Mouse (Mus musculus) CD4-positive naive resting alpha-beta T cell, adult 76 days (primary cell): ENCODE data around the gene Wdr60. TPM values are rescaled to one million over a fixed set of nuclear protein-coding genes. Genes with fewer than 3 reads are reported as not detected.

Experiments used
- total RNA-seq: library from RNA; stranded (reverse); gene quantifications from one replicate; pipeline ENCODE4 v1.2.4, GENCODE M21; 2023

Wdr60 gene
- 0.67 TPM for total RNA-seq

GRCm38 (mm10) chr12:116262555-116263341 is at the start of gene Wdr60:
Wdr60 (minus strand) TSS chr12:116263022.

GRCm38 (mm10) chr12:116280653-116281364 is 18.0 kb upstream of the Wdr60 start, which contains the start of gene Esyt2:
Esyt2 (plus strand) TSS chr12:116281196.

GRCm38 (mm10) chr12:116275086-116275485 is 12.3 kb upstream of the Wdr60 start, which contains the start of gene Gm11027:
Gm11027 (plus strand) TSS chr12:116275386.

Other genes starting within 250 kb of the Wdr60 start
- gene Zfp386, start 215.3 kb downstream of the Wdr60 start, total RNA-seq: 56.0 TPM
- gene Vipr2, start 185.3 kb downstream of the Wdr60 start, total RNA-seq: not detected
- not detected for gene Gm11027, start 12.4 kb upstream of the Wdr60 start, total RNA-seq
- 280 TPM for gene Esyt2, start 18.2 kb upstream of the Wdr60 start, total RNA-seq
- 4.1 TPM for gene Ncapg2, start 142.4 kb upstream of the Wdr60 start, total RNA-seq
- gene Ptprn2, start 222.7 kb upstream of the Wdr60 start, total RNA-seq: not detected